Mouse (Mus musculus): Measurements from ENCODE around the gene Gm3642.
"Not testable (repeated sequence)": the region's sequence is repeated elsewhere in the genome, so short reads cannot be mapped to it uniquely, and the experiment has no call there.

Gm3642 gene

GRCm38 (mm10) chr14:6840211-6840610 is at the start of gene Gm3642:
Gm3642 (minus strand) TSS chr14:6840311.
- not testable (repeated sequence) for DNase-seq (ENCODE audit: low read depth, low spot score)

GRCm38 (mm10) chr14:6889521-6890012 is 49.5 kb upstream of the Gm3642 start, which contains the start of gene Gm3667:
Gm3667 (minus strand) TSS chr14:6889962.
- DNase-seq (ENCODE audit: low read depth, low spot score), result not testable (repeated sequence)

GRCm38 (mm10) chr14:6888811-6889210 is 48.7 kb upstream of the Gm3642 start:
- not testable (repeated sequence) for DNase-seq (ENCODE audit: low read depth, low spot score)

GRCm38 (mm10) chr14:6823297-6823696 is 16.8 kb downstream of the Gm3642 start:
- DNase-seq (ENCODE audit: low read depth, low spot score), result not testable (repeated sequence)

Measured in retina, postnatal 7 days (tissue).